Mouse (Mus musculus): ENCODE results near the gene Nrcam.

Nrcam gene

DNA sequence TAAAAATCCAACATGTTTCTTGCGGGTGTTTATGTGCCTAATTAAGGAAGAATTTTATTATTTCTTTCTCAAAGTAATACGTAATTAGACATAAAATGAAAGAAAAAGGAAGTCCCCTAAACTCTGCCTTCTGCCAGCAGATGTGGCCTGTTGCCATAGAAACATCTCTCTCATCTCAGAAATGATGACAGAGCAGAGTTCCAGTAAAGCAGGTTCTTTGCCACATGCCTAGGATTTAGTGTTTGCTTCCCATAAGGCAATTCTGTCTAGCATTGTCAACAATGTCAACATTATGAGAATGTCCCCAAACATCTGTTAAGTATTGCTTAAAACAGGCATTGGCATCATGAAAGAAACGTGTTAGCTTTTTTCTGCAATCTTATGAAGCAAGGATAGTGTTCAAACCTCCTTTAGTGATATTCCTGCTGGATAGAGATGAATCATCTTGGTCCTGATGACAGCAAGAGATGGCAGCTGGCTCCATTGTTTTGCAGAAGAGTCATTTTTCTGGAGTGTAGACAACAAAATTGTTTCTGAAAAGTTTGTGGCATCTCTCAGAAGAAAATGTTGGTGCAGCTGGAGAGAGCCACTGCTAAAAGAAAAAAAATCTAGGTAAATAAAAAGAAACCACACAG lies 42.5 kb downstream of the Nrcam start:
- no peak for DNase-seq

DNA sequence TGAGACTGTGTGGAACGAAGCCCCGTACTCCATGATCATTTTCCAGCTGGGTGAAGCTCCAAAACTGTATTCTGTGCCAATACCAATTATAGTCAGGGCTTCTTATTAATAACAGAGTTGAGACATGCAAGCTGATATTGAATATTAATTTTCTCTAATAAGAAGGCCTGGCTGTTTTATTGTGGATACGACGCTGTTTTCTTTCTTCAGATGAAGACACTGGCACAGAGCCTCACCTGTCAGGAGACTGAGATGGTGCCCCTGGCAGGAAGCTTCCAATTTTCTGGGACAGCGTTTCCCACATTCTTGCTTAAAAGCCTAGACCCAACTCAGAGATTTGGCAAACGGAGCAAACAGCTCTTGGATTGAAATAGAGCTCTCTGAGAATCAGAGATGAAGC lies 47.3 kb downstream of the Nrcam start:
- DNase-seq: no peak

DNA sequence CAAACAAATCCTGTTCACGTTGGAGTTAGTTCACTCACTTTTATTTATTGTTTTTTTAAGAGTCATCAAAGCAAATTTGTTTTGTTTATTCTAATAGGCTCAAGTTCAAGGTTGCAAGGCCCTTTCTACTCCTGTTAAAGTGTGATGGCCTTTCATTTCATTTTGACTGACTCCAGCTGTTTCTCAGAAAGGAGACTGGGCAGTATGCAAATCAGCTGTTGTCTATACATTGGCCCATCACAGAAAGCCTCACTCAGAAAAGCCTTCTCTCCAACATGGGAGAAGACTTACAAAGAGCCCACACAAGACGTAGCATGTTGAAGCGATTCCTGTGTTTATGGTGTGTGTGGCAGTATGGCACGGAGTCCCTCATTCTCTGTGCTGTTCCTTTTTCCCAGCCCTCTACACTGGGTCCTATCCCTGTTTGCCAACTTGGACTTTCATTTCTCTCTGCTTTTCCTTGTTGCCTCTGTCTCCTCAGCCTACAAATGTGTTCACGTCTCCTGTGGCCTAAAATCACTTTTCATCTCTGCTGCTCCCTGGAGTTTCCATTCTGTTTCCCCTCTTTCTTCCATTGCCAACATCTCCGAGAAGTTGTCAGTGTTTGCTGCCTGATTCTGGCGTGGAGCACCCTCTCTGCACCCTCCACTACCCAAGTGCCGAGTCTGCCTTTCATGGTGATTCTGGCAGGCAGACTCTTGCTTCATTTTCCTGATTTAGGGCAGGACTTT lies 49.9 kb downstream of the Nrcam start:
- no peak for DNase-seq

GRCm38 (mm10) chr12:44380805-44381204 lies 52.1 kb downstream of the Nrcam start:
- DNase-seq: no peak

GRCm38 (mm10) chr12:44386398-44386797 lies 57.7 kb downstream of the Nrcam start:
- no peak for DNase-seq

- DNase-seq: no peak
Observed at GRCm38 (mm10) chr12:44388220-44388619, 59.5 kb downstream of the Nrcam start.

DNA sequence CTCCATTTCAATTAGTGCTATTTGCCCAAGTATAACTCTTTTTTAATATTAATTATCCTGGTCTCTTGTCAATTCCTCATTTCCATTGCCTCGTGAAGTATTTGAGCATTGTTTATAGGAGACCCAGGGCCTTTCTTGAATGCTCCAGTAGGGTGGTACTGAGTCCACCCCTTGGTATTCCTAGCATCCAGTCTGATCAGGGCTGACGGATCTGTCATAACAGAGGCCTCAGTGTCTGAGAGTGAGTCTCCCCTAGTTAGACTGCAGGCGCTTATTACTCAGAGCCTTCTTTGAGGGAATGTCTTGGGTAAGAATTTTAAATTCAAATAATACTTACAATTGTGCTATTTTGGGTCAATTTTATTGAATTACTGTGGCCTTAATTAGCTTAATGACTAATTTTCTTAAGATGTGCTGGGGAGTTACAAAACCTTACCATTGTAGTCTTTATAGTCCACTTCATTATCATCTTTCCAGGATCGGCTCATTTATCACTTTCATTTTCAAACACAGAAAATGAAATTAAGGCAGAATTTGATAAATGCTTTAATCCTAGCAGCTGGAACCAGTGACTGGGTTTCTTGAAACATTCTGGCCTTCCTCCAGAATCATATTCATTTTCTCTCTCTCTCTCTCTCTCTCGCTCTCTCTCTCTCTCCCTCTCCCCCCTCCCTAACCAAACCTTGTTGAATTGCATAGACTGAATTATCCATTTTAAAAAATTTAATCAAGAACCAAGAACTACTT lies 61.9 kb downstream of the Nrcam start:
- no peak for DNase-seq

DNA sequence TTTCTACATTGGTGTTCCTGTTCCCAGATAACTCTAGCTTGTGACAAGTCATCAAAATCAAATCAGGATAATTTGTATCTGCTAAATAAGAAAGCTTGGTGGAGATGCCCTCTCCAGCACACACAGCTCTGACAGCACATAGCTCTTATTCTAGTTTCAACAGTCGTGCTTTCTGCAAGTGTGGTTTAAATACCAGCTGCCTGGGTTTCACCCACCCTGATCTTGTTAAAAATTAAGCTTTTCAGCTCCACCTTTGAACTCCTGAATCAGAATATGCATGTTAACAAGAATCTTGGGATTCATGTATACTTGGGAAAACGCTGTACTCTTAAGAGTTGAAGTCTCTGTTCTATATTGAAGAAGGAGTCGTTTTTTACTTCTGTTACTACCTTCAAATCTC lies 66.2 kb downstream of the Nrcam start:
- no peak for DNase-seq

DNA sequence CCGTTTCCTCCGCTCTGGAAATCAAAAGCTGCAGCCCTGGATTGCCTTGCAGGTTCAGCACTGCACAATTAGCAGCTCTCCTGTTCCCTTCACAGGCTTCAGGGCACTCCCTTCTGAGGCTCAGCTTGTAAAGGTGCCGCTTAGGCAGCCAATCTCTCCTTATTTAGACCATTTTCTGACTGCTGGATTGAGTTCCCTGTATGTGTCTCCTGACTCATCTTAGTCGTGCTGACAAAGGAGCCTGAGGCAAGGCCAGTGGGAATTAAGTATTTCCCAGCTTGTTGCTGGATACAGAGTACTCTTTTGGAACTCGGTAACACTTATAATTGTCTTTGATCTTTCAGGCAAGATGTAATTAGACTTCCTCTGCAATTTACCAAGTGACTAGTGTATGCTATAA lies 69.1 kb downstream of the Nrcam start:
- no peak for DNase-seq

GRCm38 (mm10) chr12:44402134-44402533 lies 73.4 kb downstream of the Nrcam start:
- DNase-seq: no peak

DNA sequence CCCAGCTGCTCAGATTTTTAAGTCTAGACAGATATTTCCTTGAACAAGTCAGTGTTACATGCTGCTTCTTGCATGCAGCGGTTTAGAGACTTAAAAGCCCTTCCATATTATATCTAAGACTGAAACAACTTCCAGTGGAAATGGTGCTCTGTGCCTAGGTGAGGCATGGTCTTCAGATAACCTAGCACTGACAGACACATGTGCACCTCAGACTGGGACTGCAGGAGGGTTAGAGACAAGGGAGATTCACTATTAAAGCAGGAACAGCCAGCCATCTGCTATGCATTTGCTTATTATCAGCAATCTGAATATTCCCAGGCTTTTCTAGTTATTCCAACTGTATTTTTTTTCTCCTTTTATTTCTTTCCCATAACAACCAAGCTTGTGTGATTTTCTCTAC lies 74.6 kb downstream of the Nrcam start:
- no peak for DNase-seq

- no peak for DNase-seq
Observed at GRCm38 (mm10) chr12:44403731-44404424, 75.2 kb downstream of the Nrcam start.

- DNase-seq: no peak
Observed at GRCm38 (mm10) chr12:44409786-44410185, 81.1 kb downstream of the Nrcam start.

- DNase-seq: no peak
Observed at GRCm38 (mm10) chr12:44411031-44411430, 82.3 kb downstream of the Nrcam start.

GRCm38 (mm10) chr12:44422154-44422866 lies 93.6 kb downstream of the Nrcam start:
- no peak for DNase-seq

DNA sequence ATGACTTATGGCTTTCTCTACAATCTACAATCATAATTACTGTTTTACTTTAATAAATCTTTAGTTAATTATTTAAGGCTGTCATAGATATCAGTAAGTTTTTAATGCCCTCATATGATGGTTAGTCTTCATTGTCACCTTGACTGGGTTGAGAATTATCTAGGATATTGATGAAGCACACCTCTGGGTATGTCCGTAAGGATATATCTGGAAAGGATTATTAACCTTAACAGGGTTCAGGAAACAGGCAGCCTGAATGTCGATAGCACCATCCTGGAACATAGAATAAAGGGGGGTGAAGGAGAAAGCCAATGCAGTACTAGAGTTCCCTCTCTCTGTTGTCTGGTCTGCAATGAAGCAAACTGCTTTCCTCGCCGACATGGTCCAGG lies 94.2 kb downstream of the Nrcam start:
- DNase-seq: no peak

GRCm38 (mm10) chr12:44424011-44424410 lies 95.3 kb downstream of the Nrcam start:
- no peak for DNase-seq

- no peak for DNase-seq
Observed at GRCm38 (mm10) chr12:44425040-44425439, 96.4 kb downstream of the Nrcam start.

- DNase-seq: no peak
Observed at GRCm38 (mm10) chr12:44430335-44430734, 101.7 kb downstream of the Nrcam start.

- peak; percentile 65 for DNase-seq
Observed at GRCm38 (mm10) chr12:44430996-44431395, 102.3 kb downstream of the Nrcam start.

DNA sequence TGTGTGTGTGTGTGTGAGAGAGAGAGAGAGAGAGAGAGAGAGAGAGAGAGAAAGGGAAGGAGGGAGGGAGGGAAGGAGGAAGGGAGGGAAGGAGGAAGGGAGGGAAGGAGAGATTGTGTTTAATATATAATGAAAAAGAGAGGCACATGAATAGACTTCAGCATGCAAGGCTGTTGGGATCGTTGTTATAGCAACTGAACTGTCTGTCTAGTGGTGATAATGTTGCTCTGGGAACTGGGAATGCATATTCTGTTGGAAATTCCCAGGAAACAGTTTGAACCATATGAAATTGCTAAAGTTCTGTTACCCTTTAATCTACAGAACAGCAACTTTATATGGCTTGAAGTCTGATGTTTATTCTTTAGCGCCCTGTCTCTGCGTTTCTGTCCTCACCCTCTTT lies 104.0 kb downstream of the Nrcam start:
- DNase-seq: no peak

DNA sequence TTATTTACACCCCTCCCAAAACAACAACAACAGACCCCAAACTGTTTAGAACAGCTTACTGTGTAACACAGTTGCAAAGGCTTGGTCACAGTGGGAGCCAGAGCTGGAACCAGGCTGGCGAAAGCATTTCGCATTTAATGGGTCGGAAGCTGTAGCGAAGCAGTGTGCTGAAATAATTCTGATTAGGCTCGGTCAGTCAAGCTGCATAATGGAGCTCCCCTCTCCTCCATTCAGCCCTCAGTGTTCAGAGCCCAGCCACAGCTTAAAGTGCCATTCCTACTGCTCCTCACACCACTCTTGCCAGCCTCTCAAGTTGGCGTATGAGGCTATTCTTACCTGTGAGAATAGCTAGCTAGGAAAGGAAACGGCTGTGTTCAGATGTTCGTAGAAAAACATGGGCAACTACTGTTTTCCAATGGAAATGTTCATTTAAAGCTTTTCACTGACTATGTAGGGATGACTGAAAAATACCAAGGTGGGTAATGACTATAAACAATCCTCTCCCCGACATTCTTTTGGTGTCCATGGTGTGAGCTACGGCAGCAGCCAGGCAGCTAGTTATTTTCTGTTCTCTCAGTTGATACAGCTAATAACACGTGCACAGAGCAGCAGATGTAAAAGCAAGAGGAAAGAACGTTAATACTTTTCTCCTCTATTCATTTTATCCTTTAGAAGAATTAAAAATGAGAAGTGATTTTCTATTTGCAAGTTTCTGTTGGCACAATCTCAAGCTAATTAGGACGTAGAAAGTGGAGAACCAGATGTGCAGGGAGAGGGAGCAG lies 108.6 kb downstream of the Nrcam start:
- DNase-seq: peak; percentile 8

Measured in right cerebral cortex, postnatal 4 days (tissue).